Mouse (Mus musculus) frontal cortex, postnatal 10 days (tissue): ENCODE data around the gene Rnf19b.

Experiments used
- DNase-seq, 2 experiments: peaks; one replicate each; pipeline ENCODE4 v3.0.0; 2022; ENCODE audit warnings: low spot score in 2 of 2, mixed read lengths in 1 of 2

The Rnf19b gene

GRCm38 (mm10) chr4:129117720-129118510, 59.8 kb downstream of the Rnf19b start:
- DNase-seq = no peak

- DNase-seq = no peak
Observed at GRCm38 (mm10) chr4:129119708-129120107, 61.6 kb downstream of the Rnf19b start.

GRCm38 (mm10) chr4:129120520-129121445, 62.7 kb downstream of the Rnf19b start:
- DNase-seq = peak in 1 of 2 experiments; percentile 73

- no peak for DNase-seq
Observed at GRCm38 (mm10) chr4:129121569-129122086, 63.6 kb downstream of the Rnf19b start, which contains the start of gene Hpca. Gene Hpca, minus strand, starts transcription at chr4:129122036.

GRCm38 (mm10) chr4:129122107-129122506, 64.0 kb downstream of the Rnf19b start:
- no peak for DNase-seq

- no peak for DNase-seq
Observed at GRCm38 (mm10) chr4:129122719-129123118, 64.6 kb downstream of the Rnf19b start.

- peak; percentile 68 to 77 for DNase-seq
Observed at GRCm38 (mm10) chr4:129124652-129125146, 66.6 kb downstream of the Rnf19b start.

GRCm38 (mm10) chr4:129125736-129126451, 67.8 kb downstream of the Rnf19b start:
- no peak for DNase-seq

GRCm38 (mm10) chr4:129128582-129129338, 70.7 kb downstream of the Rnf19b start:
- no peak for DNase-seq

- DNase-seq = no peak
Observed at GRCm38 (mm10) chr4:129129387-129129786, 71.3 kb downstream of the Rnf19b start.

GRCm38 (mm10) chr4:129130149-129130548, 72.1 kb downstream of the Rnf19b start:
- no peak for DNase-seq

GRCm38 (mm10) chr4:129130755-129131303, 72.8 kb downstream of the Rnf19b start:
- no peak for DNase-seq

GRCm38 (mm10) chr4:129134799-129135585, 76.9 kb downstream of the Rnf19b start:
- no peak for DNase-seq
